Mouse (Mus musculus): ENCODE results near the gene Myo1d. TPM values are rescaled to one million over a fixed set of nuclear protein-coding genes. Genes with fewer than 3 reads are reported as not detected.

Gene Myo1d
- polyA plus RNA-seq (2012; rRNA removed) = 14.3 and 16.9 TPM in 2 replicates

- under 1% methylated on average over 71 of the region's 87 CpGs for WGBS
- DNase-seq = peak; percentile 89
- Histone ChIP-seq H3K27me3 (ENCODE audit: control insufficient read depth, insufficient read depth, low read length) (no peaks in the 10 kb centered on the region), H3K4me1 (ENCODE audit: control insufficient read depth, insufficient read depth, low read length) (0 out of 2 replicates have a peak, but pooled peaks cover 3% of the 10 kb centered on the region), H3K27ac (ENCODE audit: insufficient read depth, low read length) (no peak within 1 kb of the TSS), H3K4me3 (replicated peaks; ENCODE audit: insufficient read depth, low read depth, low read length) (peak within 1 kb of the TSS; percentile 100)
- TF ChIP-seq POLR2A (IDR thresholded peaks at IDR 0.05; ENCODE audit: borderline replicate concordance, insufficient read depth, low read length) (peak; percentile 51; the same call in 1 of the 2 replicates), CTCF (IDR thresholded peaks at IDR 0.05; ENCODE audit: borderline replicate concordance, insufficient read depth, low read depth, low read length) (peak; percentile 75)
Measured at GRCm38 (mm10) chr11:80779527-80780344, at the start of gene Myo1d. Gene Myo1d, minus strand, starts transcription at chr11:80780025.

GRCm38 (mm10) chr11:80821794-80822193 lies 42.0 kb upstream of the Myo1d start:
- Histone ChIP-seq H3K4me1 (ENCODE audit: control insufficient read depth, insufficient read depth, low read length) (no peaks in the 10 kb centered on the region), H3K27ac (ENCODE audit: insufficient read depth, low read length) (no peak overlapping the region), H3K4me3 (replicated peaks; ENCODE audit: insufficient read depth, low read depth, low read length) (no peak overlapping the region), H3K27me3 (ENCODE audit: control insufficient read depth, insufficient read depth, low read length) (no peaks in the 10 kb centered on the region)
- no peak for DNase-seq
- TF ChIP-seq CTCF (IDR thresholded peaks at IDR 0.05; ENCODE audit: borderline replicate concordance, insufficient read depth, low read depth, low read length) (no peak), POLR2A (IDR thresholded peaks at IDR 0.05; ENCODE audit: borderline replicate concordance, insufficient read depth, low read length) (no peak)
- 92% methylated on average over 9 of the region's 9 CpGs for WGBS

- DNase-seq = peak; percentile 29 to 34
- WGBS = 56% methylated on average over 14 of the region's 14 CpGs
- TF ChIP-seq CTCF (IDR thresholded peaks at IDR 0.05; ENCODE audit: borderline replicate concordance, insufficient read depth, low read depth, low read length) (peak; percentile 63), POLR2A (IDR thresholded peaks at IDR 0.05; ENCODE audit: borderline replicate concordance, insufficient read depth, low read length) (no peak)
- Histone ChIP-seq H3K27me3 (ENCODE audit: control insufficient read depth, insufficient read depth, low read length) (no peaks in the 10 kb centered on the region), H3K4me3 (replicated peaks; ENCODE audit: insufficient read depth, low read depth, low read length) (no peak overlapping the region), H3K4me1 (ENCODE audit: control insufficient read depth, insufficient read depth, low read length) (no peaks in the 10 kb centered on the region), H3K27ac (ENCODE audit: insufficient read depth, low read length) (no peak overlapping the region)
Measured at GRCm38 (mm10) chr11:80821296-80821695, 41.5 kb upstream of the Myo1d start.

DNA sequence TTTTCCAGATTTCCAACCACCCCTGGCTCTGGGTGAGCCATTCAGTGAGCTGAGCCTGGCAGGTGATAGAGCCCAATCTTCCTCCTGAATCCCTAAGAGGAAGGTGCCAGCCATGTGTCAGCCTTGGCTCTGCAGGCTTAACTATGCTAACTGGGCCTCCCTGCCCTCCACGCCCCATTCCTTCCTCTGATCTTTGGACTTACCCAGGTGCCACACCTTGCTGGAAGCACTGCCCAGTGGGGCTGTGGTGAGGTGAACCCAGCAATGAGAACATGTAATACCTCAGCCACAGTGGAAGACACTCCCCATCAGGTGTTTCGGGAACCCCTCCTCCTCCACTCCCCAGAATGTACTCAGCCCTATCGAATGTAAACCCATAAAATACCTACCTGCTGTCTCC lies 40.3 kb upstream of the Myo1d start:
- WGBS = 91% methylated on average over 3 of the region's 3 CpGs
- H3K27ac ChIP-seq (ENCODE audit: insufficient read depth, low read length) = no peak overlapping the region
- TF ChIP-seq POLR2A (IDR thresholded peaks at IDR 0.05; ENCODE audit: borderline replicate concordance, insufficient read depth, low read length) = no peak
- TF ChIP-seq CTCF (IDR thresholded peaks at IDR 0.05; ENCODE audit: borderline replicate concordance, insufficient read depth, low read depth, low read length) = no peak
- no peak overlapping the region for H3K4me3 ChIP-seq (replicated peaks; ENCODE audit: insufficient read depth, low read depth, low read length)
- no peak for DNase-seq
- no peaks in the 10 kb centered on the region for H3K4me1 ChIP-seq (ENCODE audit: control insufficient read depth, insufficient read depth, low read length)
- no peaks in the 10 kb centered on the region for H3K27me3 ChIP-seq (ENCODE audit: control insufficient read depth, insufficient read depth, low read length)

- no peak overlapping the region for H3K27ac ChIP-seq (ENCODE audit: insufficient read depth, low read length)
- peak; percentile 60 to 66 for DNase-seq
- H3K27me3 ChIP-seq (ENCODE audit: control insufficient read depth, insufficient read depth, low read length) = no peaks in the 10 kb centered on the region
- no peaks in the 10 kb centered on the region for H3K4me1 ChIP-seq (ENCODE audit: control insufficient read depth, insufficient read depth, low read length)
- WGBS = 52% methylated on average over 11 of the region's 11 CpGs
- TF ChIP-seq CTCF (IDR thresholded peaks at IDR 0.05; ENCODE audit: borderline replicate concordance, insufficient read depth, low read depth, low read length) = peak; percentile 72
- no peak for TF ChIP-seq POLR2A (IDR thresholded peaks at IDR 0.05; ENCODE audit: borderline replicate concordance, insufficient read depth, low read length)
- H3K4me3 ChIP-seq (replicated peaks; ENCODE audit: insufficient read depth, low read depth, low read length) = no peak overlapping the region
Measured at GRCm38 (mm10) chr11:80818060-80818697, 38.4 kb upstream of the Myo1d start.

GRCm38 (mm10) chr11:80815354-80815753 lies 35.5 kb upstream of the Myo1d start:
- Histone ChIP-seq H3K27ac (ENCODE audit: insufficient read depth, low read length) (no peak overlapping the region), H3K27me3 (ENCODE audit: control insufficient read depth, insufficient read depth, low read length) (no peaks in the 10 kb centered on the region; the same call in 1 of the 2 replicates), H3K4me3 (replicated peaks; ENCODE audit: insufficient read depth, low read depth, low read length) (no peak overlapping the region), H3K4me1 (ENCODE audit: control insufficient read depth, insufficient read depth, low read length) (no peaks in the 10 kb centered on the region)
- no peak for DNase-seq
- TF ChIP-seq POLR2A (IDR thresholded peaks at IDR 0.05; ENCODE audit: borderline replicate concordance, insufficient read depth, low read length) (no peak), CTCF (IDR thresholded peaks at IDR 0.05; ENCODE audit: borderline replicate concordance, insufficient read depth, low read depth, low read length) (no peak)
- 49% methylated on average over 7 of the region's 7 CpGs for WGBS

DNA sequence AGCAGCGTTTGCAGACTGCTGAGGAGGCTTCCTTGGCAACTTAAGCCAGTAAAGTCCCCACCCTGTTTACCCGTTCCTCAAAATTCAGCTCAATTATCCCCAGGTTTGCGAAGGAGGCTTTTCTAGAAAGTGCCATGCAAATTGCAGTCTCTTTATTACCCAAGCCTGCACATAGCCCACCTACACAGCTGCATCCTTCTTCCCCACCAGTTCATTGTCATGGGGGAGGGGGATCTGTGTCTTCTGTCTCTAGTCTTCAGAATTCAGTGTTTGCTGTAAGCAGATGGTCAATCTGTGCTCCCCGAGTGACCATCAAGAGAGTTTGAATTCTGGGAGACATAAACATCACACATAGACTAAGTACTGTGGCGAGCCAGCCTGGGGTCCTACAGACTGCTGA lies 31.3 kb upstream of the Myo1d start:
- Histone ChIP-seq H3K27ac (ENCODE audit: insufficient read depth, low read length) (no peak overlapping the region), H3K4me3 (replicated peaks; ENCODE audit: insufficient read depth, low read depth, low read length) (no peak overlapping the region), H3K4me1 (ENCODE audit: control insufficient read depth, insufficient read depth, low read length) (no peaks in the 10 kb centered on the region), H3K27me3 (ENCODE audit: control insufficient read depth, insufficient read depth, low read length) (no peaks in the 10 kb centered on the region; the same call in 1 of the 2 replicates)
- 21% methylated on average over 5 of the region's 5 CpGs for WGBS
- DNase-seq = no peak
- TF ChIP-seq CTCF (IDR thresholded peaks at IDR 0.05; ENCODE audit: borderline replicate concordance, insufficient read depth, low read depth, low read length) (no peak), POLR2A (IDR thresholded peaks at IDR 0.05; ENCODE audit: borderline replicate concordance, insufficient read depth, low read length) (no peak)

All from cerebellum, adult 2 months (tissue).